Mouse (Mus musculus) stomach, embryonic 16.5 days (tissue): ENCODE results near the gene Mprip. TPM values are rescaled to one million over a fixed set of nuclear protein-coding genes. Genes with fewer than 3 reads are reported as not detected.

Source experiments
- ATAC-seq: fragments of 200-750 bp; cut with Nextera tagmentation; 2 replicates; pipeline ENCODE4 v1.8.0; 2017; ENCODE audit warnings: moderate number of reproducible peaks, moderate TSS enrichment; ENCODE audit not compliant: insufficient read depth, low FRiP score
- H3K27ac ChIP-seq: fragments of 300-500 bp; sonication (generic); 2 replicates; pipeline ENCODE4 v1.5.1; 2014; ENCODE audit warnings: low read length
- H3K27me3 ChIP-seq: fragments of 300-500 bp; sonication (generic); 2 replicates; pipeline ENCODE4 v1.6.1; 2014; ENCODE audit warnings: low read length, control low read depth, mixed read lengths; ENCODE audit not compliant: control insufficient read depth, insufficient read depth
- H3K36me3 ChIP-seq: fragments of 300-500 bp; sonication (generic); 2 replicates; pipeline ENCODE4 v1.6.1; 2014; ENCODE audit warnings: low read length; ENCODE audit not compliant: control insufficient read depth, insufficient read depth
- H3K4me1 ChIP-seq: fragments of 300-500 bp; sonication (generic); 2 replicates; pipeline ENCODE4 v1.6.1; 2014; ENCODE audit warnings: low read length, control low read depth, mixed read lengths; ENCODE audit not compliant: control insufficient read depth, insufficient read depth
- H3K4me2 ChIP-seq: fragments of 300-500 bp; sonication (generic); 2 replicates; pipeline ENCODE4 v1.6.1; 2014; ENCODE audit warnings: low read depth, low read length, mixed read lengths
- H3K4me3 ChIP-seq: fragments of 300-500 bp; sonication (generic); replicated peaks from 2 replicates; pipeline ENCODE4 v1.5.1; 2014; ENCODE audit warnings: mild to moderate bottlenecking, low read length
- H3K9ac ChIP-seq: fragments of 300-500 bp; sonication (generic); 2 replicates; pipeline ENCODE4 v1.6.1; 2014; ENCODE audit warnings: low read length
- H3K9me3 ChIP-seq: fragments of 300-500 bp; sonication (generic); replicated peaks from 2 replicates; pipeline ENCODE4 v1.6.1; 2016; ENCODE audit warnings: low read length, control low read depth; ENCODE audit not compliant: control insufficient read depth
- WGBS: fragments of 180-500 bp; shearing (Covaris S2); extraction: QIAGEN DNeasy Blood & Tissue Kit; methylation state at CpG from one replicate; pipeline ENCODE4 v1.1.7; 2014; 5-methylcytosine and 5-hydroxymethylcytosine counted together
- polyA plus RNA-seq: library from polyadenylated mRNA; unstranded; fragments of >200 nt; fragmentation: Nextera tagmentation; extraction: Ambion mirVana; gene quantifications from 2 replicates; pipeline ENCODE4 v1.2.1, GENCODE M21; 2015

Gene Mprip
- polyA plus RNA-seq, 1 experiment from 2014 or later: 46.7 TPM

- no peak for ATAC-seq
- H3K4me3 ChIP-seq: no peak overlapping the region
- H3K27me3 ChIP-seq: no peaks in the 10 kb centered on the region
- H3K9me3 ChIP-seq: no peaks in the 10 kb centered on the region
- no peak overlapping the region for H3K4me2 ChIP-seq
- no peaks in the 10 kb centered on the region for H3K4me1 ChIP-seq
- H3K36me3 ChIP-seq: peaks cover 30% of the 10 kb centered on the region
- H3K9ac ChIP-seq: no peak overlapping the region
- WGBS: 88% methylated on average over 2 of the region's 2 CpGs
- H3K27ac ChIP-seq: no peak overlapping the region
Observed at GRCm38 (mm10) chr11:59772291-59772690, 111.2 kb downstream of the Mprip start.

GRCm38 (mm10) chr11:59772902-59773301, 111.8 kb downstream of the Mprip start:
- H3K9me3 ChIP-seq: no peaks in the 10 kb centered on the region
- no peak overlapping the region for H3K27ac ChIP-seq
- no peaks in the 10 kb centered on the region for H3K4me1 ChIP-seq
- no peak overlapping the region for H3K9ac ChIP-seq
- no peak overlapping the region for H3K4me3 ChIP-seq
- WGBS: 90% methylated on average over 4 of the region's 4 CpGs
- no peaks in the 10 kb centered on the region for H3K27me3 ChIP-seq
- no peak for ATAC-seq
- peaks cover 28% of the 10 kb centered on the region for H3K36me3 ChIP-seq
- H3K4me2 ChIP-seq: no peak overlapping the region

- no peaks in the 10 kb centered on the region for H3K9me3 ChIP-seq
- no peak overlapping the region for H3K4me2 ChIP-seq
- H3K9ac ChIP-seq: no peak overlapping the region
- H3K27me3 ChIP-seq: no peaks in the 10 kb centered on the region
- WGBS: 79% methylated on average over 4 of the region's 4 CpGs
- no peak for ATAC-seq
- H3K4me1 ChIP-seq: no peaks in the 10 kb centered on the region
- H3K4me3 ChIP-seq: no peak overlapping the region
- H3K27ac ChIP-seq: no peak overlapping the region
- peaks cover 24% of the 10 kb centered on the region for H3K36me3 ChIP-seq
Observed at GRCm38 (mm10) chr11:59774522-59774921, 113.4 kb downstream of the Mprip start.

GRCm38 (mm10) chr11:59775435-59776148, 114.5 kb downstream of the Mprip start:
- Histone ChIP-seq H3K4me1 (no peaks in the 10 kb centered on the region), H3K9me3 (no peaks in the 10 kb centered on the region), H3K4me2 (no peak overlapping the region), H3K27ac (no peak overlapping the region), H3K36me3 (peaks cover 24% of the 10 kb centered on the region), H3K9ac (no peak overlapping the region), H3K27me3 (no peaks in the 10 kb centered on the region), H3K4me3 (no peak overlapping the region)
- no peak for ATAC-seq
- 89% methylated on average over 13 of the region's 13 CpGs for WGBS

GRCm38 (mm10) chr11:59777259-59777658, 116.2 kb downstream of the Mprip start:
- no peak for ATAC-seq
- WGBS: 81% methylated on average over 5 of the region's 5 CpGs

GRCm38 (mm10) chr11:59778181-59778873, 117.2 kb downstream of the Mprip start:
- peak; percentile 78; the same call in 1 of the 2 replicates for ATAC-seq
- no peak overlapping the region for H3K4me2 ChIP-seq
- H3K27ac ChIP-seq: no peak overlapping the region
- no peaks in the 10 kb centered on the region for H3K27me3 ChIP-seq
- H3K36me3 ChIP-seq: peaks cover 16% of the 10 kb centered on the region
- H3K9me3 ChIP-seq: no peaks in the 10 kb centered on the region
- H3K9ac ChIP-seq: no peak overlapping the region
- 53% methylated on average over 9 of the region's 9 CpGs for WGBS
- H3K4me1 ChIP-seq: no peaks in the 10 kb centered on the region
- no peak overlapping the region for H3K4me3 ChIP-seq

More at GRCm38 (mm10) chr11:59777259-59777658, 116.2 kb downstream of the Mprip start:
- H3K36me3 ChIP-seq: peaks cover 16% of the 10 kb centered on the region
- H3K4me2 ChIP-seq: no peak overlapping the region
- no peak overlapping the region for H3K9ac ChIP-seq
- no peaks in the 10 kb centered on the region for H3K9me3 ChIP-seq
- no peak overlapping the region for H3K4me3 ChIP-seq
- no peaks in the 10 kb centered on the region for H3K27me3 ChIP-seq
- H3K4me1 ChIP-seq: no peaks in the 10 kb centered on the region
- no peak overlapping the region for H3K27ac ChIP-seq

GRCm38 (mm10) chr11:59778874-59779223, 117.7 kb downstream of the Mprip start:
- no peak overlapping the region for H3K9ac ChIP-seq
- peak; percentile 30; the same call in 1 of the 2 replicates for ATAC-seq
- no peaks in the 10 kb centered on the region for H3K27me3 ChIP-seq
- H3K4me2 ChIP-seq: no peak overlapping the region
- 78% methylated on average over 1 of the region's 1 CpGs for WGBS
- H3K36me3 ChIP-seq: peaks cover 14% of the 10 kb centered on the region
- H3K4me1 ChIP-seq: no peaks in the 10 kb centered on the region
- no peaks in the 10 kb centered on the region for H3K9me3 ChIP-seq
- no peak overlapping the region for H3K4me3 ChIP-seq
- no peak overlapping the region for H3K27ac ChIP-seq

GRCm38 (mm10) chr11:59779406-59779805, 118.3 kb downstream of the Mprip start:
- Histone ChIP-seq H3K4me1 (no peaks in the 10 kb centered on the region), H3K4me2 (no peak overlapping the region), H3K4me3 (no peak overlapping the region), H3K36me3 (peaks cover 11% of the 10 kb centered on the region; the same call in 1 of the 2 replicates), H3K27me3 (no peaks in the 10 kb centered on the region), H3K9ac (no peak overlapping the region), H3K9me3 (no peaks in the 10 kb centered on the region), H3K27ac (no peak overlapping the region)
- WGBS: 71% methylated on average over 4 of the region's 4 CpGs
- ATAC-seq: no peak

- H3K27ac ChIP-seq: no peak overlapping the region
- no peak overlapping the region for H3K4me2 ChIP-seq
- no peak overlapping the region for H3K9ac ChIP-seq
- ATAC-seq: no peak
- H3K27me3 ChIP-seq: no peaks in the 10 kb centered on the region
- WGBS: 62% methylated on average over 4 of the region's 4 CpGs
- H3K4me3 ChIP-seq: no peak overlapping the region
- no peaks in the 10 kb centered on the region for H3K9me3 ChIP-seq
- H3K36me3 ChIP-seq: peaks cover 11% of the 10 kb centered on the region; the same call in 1 of the 2 replicates
- H3K4me1 ChIP-seq: no peaks in the 10 kb centered on the region
Observed at GRCm38 (mm10) chr11:59780241-59780640, 119.1 kb downstream of the Mprip start.
